Mouse (Mus musculus): Measurements from ENCODE around the gene Hivep2.

DNA sequence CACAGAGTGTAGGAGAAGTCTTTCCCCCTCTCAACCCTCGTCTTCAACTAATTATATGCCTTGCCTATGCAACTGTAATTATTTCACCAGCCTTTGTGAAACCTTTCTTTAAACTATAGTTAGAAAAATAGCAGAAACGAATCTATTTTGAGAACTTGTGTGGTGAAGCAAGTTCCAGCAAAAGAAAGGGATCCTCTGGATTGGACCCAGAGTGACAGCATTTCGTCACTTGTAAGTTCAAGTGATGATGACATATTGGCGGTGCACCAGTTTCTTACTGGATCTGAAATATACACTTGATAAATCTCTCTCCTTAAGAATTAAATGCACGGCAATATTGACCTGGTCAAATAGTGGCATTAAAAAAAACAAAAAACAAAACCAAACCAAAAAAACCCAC lies 136.1 kb downstream of the Hivep2 start:
- TF ChIP-seq GATA1 (IDR thresholded peaks at IDR 0.05; ENCODE audit: borderline replicate concordance, low read length) (no peak), CTCF (IDR thresholded peaks at IDR 0.05; ENCODE audit: low read depth, low read length) (no peak), TAL1 (conservative IDR thresholded peaks at IDR 0.05; ENCODE audit: low read depth, low read length) (no peak), POLR2AphosphoS5 (IDR thresholded peaks at IDR 0.05; ENCODE audit: insufficient replicate concordance, low read depth, low read length) (no peak), GATA2 (IDR thresholded peaks at IDR 0.05; ENCODE audit: borderline replicate concordance, low read depth, low read length) (no peak)
